Mouse (Mus musculus): ENCODE results near the gene Cd4.
A peak's percentile ranks its signal among the peaks of the same experiment; 100 is the strongest.

Gene Cd4

GRCm38 (mm10) chr6:124885956-124886381 lies 2.1 kb downstream of the Cd4 start:
- no peak for DNase-seq (ENCODE audit: low spot score in 2 of 2)

GRCm38 (mm10) chr6:124884714-124885500 lies 3.1 kb downstream of the Cd4 start:
- DNase-seq (ENCODE audit: low spot score in 2 of 2), result no peak

GRCm38 (mm10) chr6:124883351-124883750 lies 4.7 kb downstream of the Cd4 start:
- no peak for DNase-seq (ENCODE audit: low spot score in 2 of 2)

- no peak for DNase-seq (ENCODE audit: low spot score in 2 of 2)
Measured at GRCm38 (mm10) chr6:124881821-124882220, 6.2 kb downstream of the Cd4 start.

- DNase-seq (ENCODE audit: low spot score in 2 of 2), result no peak
Measured at GRCm38 (mm10) chr6:124879390-124879789, 8.6 kb downstream of the Cd4 start.

GRCm38 (mm10) chr6:124874348-124874747 lies 13.7 kb downstream of the Cd4 start:
- DNase-seq (ENCODE audit: low spot score in 2 of 2), result no peak

GRCm38 (mm10) chr6:124866560-124866959 lies 21.5 kb downstream of the Cd4 start:
- DNase-seq (ENCODE audit: low spot score in 2 of 2), result no peak

- no peak for DNase-seq (ENCODE audit: low spot score in 2 of 2)
Measured at GRCm38 (mm10) chr6:124865766-124866362, 22.2 kb downstream of the Cd4 start.

GRCm38 (mm10) chr6:124863658-124864298 lies 24.2 kb downstream of the Cd4 start, which contains the start of gene Gpr162:
Gpr162 (minus strand) TSS chr6:124863983.
- peak; percentile 42 to 51 for DNase-seq (ENCODE audit: low spot score in 2 of 2)

GRCm38 (mm10) chr6:124863125-124863657 lies 24.8 kb downstream of the Cd4 start:
- no peak for DNase-seq (ENCODE audit: low spot score in 2 of 2)

GRCm38 (mm10) chr6:124862406-124863124 lies 25.5 kb downstream of the Cd4 start:
- DNase-seq (ENCODE audit: low spot score in 2 of 2), result no peak

GRCm38 (mm10) chr6:124861802-124862201 lies 26.2 kb downstream of the Cd4 start:
- no peak for DNase-seq (ENCODE audit: low spot score in 2 of 2)

GRCm38 (mm10) chr6:124861266-124861665 lies 26.8 kb downstream of the Cd4 start:
- DNase-seq (ENCODE audit: low spot score in 2 of 2), result no peak

GRCm38 (mm10) chr6:124860511-124860910 lies 27.5 kb downstream of the Cd4 start:
- no peak for DNase-seq (ENCODE audit: low spot score in 2 of 2)

- peak; percentile 83 to 85 for DNase-seq (ENCODE audit: low spot score in 2 of 2)
Measured at GRCm38 (mm10) chr6:124859725-124860124, 28.3 kb downstream of the Cd4 start.

- DNase-seq (ENCODE audit: low spot score in 2 of 2), result no peak
Measured at GRCm38 (mm10) chr6:124858561-124859318, 29.3 kb downstream of the Cd4 start.

GRCm38 (mm10) chr6:124857840-124858530 lies 30.0 kb downstream of the Cd4 start:
- no peak for DNase-seq (ENCODE audit: low spot score in 2 of 2)

GRCm38 (mm10) chr6:124856916-124857839 lies 30.8 kb downstream of the Cd4 start, which contains the start of gene P3h3:
P3h3 (minus strand) TSS chr6:124857752.
- DNase-seq (ENCODE audit: low spot score in 2 of 2), result peak; percentile 74 to 83

GRCm38 (mm10) chr6:124856321-124856720 lies 31.7 kb downstream of the Cd4 start:
- no peak for DNase-seq (ENCODE audit: low spot score in 2 of 2)

All from urinary bladder, postnatal 36 days (tissue).